Mouse (Mus musculus) heart, adult 9 months (tissue): ENCODE measurements at regions not wholly inside any gene's neighbourhood (a gene's known extent, or its start where the extent isn't known, plus 50 kb on each side); places are given as distances from the start of the nearest gene placed in this dataset.

ENCODE experiments used
- DNase-seq, 2 experiments: peaks; one replicate each; pipeline ENCODE4 v3.0.0; 2022; ENCODE audit warnings: low spot score in 2 of 2

- no peak for DNase-seq
These were observed 188.0 kb upstream of the Plppr1 start for GRCm38 (mm10) chr4:48871105-48871504.

GRCm38 (mm10) chr4:48889074-48889592 is 169.9 kb upstream of the Plppr1 start:
- no peak for DNase-seq

- no peak for DNase-seq
These were observed 154.5 kb upstream of the Plppr1 start for GRCm38 (mm10) chr4:48904551-48904950.

- no peak for DNase-seq
These were observed 153.7 kb upstream of the Plppr1 start for GRCm38 (mm10) chr4:48905196-48905867.

- no peak for DNase-seq
These were observed 149.9 kb upstream of the Plppr1 start for GRCm38 (mm10) chr4:48909161-48909560.

GRCm38 (mm10) chr4:48913301-48913700 is 145.8 kb upstream of the Plppr1 start:
- DNase-seq: no peak

GRCm38 (mm10) chr4:48924576-48925459 is 134.3 kb upstream of the Plppr1 start:
- no peak for DNase-seq

- no peak for DNase-seq
These were observed 120.7 kb upstream of the Plppr1 start for GRCm38 (mm10) chr4:48938420-48938819.

GRCm38 (mm10) chr4:48938892-48939291 is 120.2 kb upstream of the Plppr1 start:
- no peak for DNase-seq

- DNase-seq: no peak
These were observed 113.7 kb upstream of the Plppr1 start for GRCm38 (mm10) chr4:48945266-48945818.

GRCm38 (mm10) chr4:48952965-48953364 is 106.1 kb upstream of the Plppr1 start:
- no peak for DNase-seq

- no peak for DNase-seq
These were observed 83.3 kb upstream of the Plppr1 start for GRCm38 (mm10) chr4:48975810-48976209.

- DNase-seq: no peak
These were observed 67.1 kb upstream of the Plppr1 start for GRCm38 (mm10) chr4:48992021-48992420.
